Mouse (Mus musculus): ENCODE measurements around the gene Ccdc167.

DNA sequence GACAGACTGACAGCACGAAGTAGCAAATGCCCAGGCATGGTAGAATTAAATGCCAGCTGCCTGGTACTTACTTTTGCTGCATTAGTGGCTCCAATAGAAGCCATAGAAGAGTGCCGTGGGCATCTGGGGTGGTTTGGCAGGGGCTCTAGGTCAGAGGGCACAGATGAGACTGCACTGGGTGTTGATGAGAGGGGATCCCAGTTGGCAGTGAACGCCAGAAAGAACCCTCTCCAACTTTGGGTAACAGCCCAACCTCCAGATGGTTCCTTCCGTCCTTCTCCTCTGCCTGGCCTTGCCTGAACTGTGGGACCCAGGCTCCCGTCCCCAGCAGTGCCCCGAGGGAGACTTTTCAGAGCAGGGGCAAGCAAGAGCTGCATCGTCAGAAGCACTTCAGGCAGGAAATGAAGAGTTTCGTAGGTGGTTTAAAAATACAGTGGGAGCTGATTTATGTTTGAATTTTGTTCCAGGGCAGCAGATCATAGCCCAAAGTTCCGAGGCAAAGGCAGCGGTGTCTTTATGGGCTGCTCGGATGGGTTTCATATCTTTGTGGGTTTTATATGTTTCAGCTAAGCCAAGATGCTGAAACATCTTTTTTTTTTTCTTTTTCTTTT lies 4.0 kb upstream of the Ccdc167 start:
- no peak for TF ChIP-seq POLR2A (IDR thresholded peaks at IDR 0.05; ENCODE audit: borderline replicate concordance, control insufficient read depth, low read depth, low read length)
- no peak for TF ChIP-seq CTCF (IDR thresholded peaks at IDR 0.05; ENCODE audit: control insufficient read depth, insufficient read depth, low read length)

All from bone marrow, adult 2 months (tissue).